Mouse (Mus musculus): Measurements from ENCODE around the gene Gpr179.

GRCm38 (mm10) chr11:97365556-97365955, 13.7 kb upstream of the Gpr179 start:
- TF ChIP-seq POLR2A (IDR thresholded peaks at IDR 0.05; ENCODE audit: insufficient read depth, low read depth, low read length) (no peak), CTCF (IDR thresholded peaks at IDR 0.05; ENCODE audit: insufficient read depth, low read depth, low read length) (no peak)

All from olfactory bulb, adult 2 months (tissue).